Mouse (Mus musculus) embryonic fibroblast, embryonic 13.5 days (primary cell): ENCODE measurements around the gene Chchd1.

ENCODE experiments used
- CTCF ChIP-seq: IDR thresholded peaks from 2 replicates; pipeline ENCODE4 v1.5.1; 2011; ENCODE audit warnings: mild to moderate bottlenecking, control low read depth, low read length, moderate library complexity, borderline replicate concordance; ENCODE audit not compliant: insufficient read depth
- POLR2A ChIP-seq: IDR thresholded peaks from 2 replicates; pipeline ENCODE4 v1.6.1; 2011; ENCODE audit warnings: low read depth, mild to moderate bottlenecking, control low read depth, low read length, moderate library complexity

DNA sequence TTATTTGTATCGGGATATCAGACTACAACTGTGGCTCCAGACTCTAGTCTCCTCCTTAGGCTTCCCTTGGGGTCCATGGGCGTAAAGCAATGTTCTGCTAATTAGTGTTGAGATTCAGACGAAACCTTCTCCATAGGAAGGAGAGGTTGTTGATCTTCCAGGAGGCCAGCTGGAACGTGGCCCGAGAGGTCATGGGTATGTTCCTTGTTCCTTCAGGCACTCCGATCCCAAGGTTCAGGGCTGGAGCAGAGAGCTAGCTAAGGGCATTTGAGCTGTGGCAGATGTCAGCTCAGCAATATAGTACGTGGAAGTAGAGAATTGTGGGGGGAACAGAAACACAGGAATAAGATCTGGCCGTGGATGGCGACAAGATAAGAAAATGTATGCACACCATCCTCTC is 47.1 kb upstream of the Chchd1 start:
- no peak for TF ChIP-seq CTCF
- no peak for TF ChIP-seq POLR2A
